Mouse (Mus musculus): ENCODE measurements around the gene Tenm3. TPM values are rescaled to one million over a fixed set of nuclear protein-coding genes. Genes with fewer than 3 reads are reported as not detected.

The Tenm3 gene
- polyA plus RNA-seq, 1 experiment, result 0.28 TPM

DNA sequence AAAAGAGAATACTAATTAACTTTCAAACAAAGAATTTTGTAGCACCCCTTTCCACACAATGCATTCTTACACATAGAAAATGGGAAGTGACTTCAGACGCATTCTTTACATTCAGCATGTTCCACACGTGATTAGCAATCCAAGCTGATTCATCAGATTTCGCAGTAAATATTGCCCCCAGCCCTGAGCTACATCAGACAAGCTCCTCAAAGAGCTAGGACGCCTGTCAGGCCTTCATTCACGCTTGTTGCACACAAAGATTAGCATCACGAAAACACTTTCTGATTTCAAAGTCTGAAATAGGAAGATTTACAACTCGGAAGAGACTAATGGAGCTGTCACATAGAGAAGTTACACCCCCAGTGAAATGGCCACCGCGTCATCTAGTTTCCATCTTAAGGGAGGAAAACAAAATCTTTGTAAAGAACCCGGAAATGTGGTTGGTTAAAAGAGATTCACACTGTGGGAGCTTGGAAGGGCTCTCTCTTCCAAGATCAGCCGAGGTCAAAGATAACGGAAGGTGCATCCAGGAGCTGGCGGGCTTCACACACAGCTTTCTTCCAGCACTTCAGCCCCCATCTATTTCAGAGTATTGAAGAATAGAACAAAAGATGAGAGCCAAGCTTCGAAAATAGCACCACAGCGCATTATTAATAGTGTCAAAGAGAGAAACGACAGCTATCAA, 406.1 kb downstream of the Tenm3 start:
- H3K27ac ChIP-seq (replicated peaks; ENCODE audit: low read depth, low read length), result no peak overlapping the region
- H3K4me1 ChIP-seq (ENCODE audit: control insufficient read depth, insufficient read depth, insufficient read length, low read length), result no peaks in the 10 kb centered on the region

DNA sequence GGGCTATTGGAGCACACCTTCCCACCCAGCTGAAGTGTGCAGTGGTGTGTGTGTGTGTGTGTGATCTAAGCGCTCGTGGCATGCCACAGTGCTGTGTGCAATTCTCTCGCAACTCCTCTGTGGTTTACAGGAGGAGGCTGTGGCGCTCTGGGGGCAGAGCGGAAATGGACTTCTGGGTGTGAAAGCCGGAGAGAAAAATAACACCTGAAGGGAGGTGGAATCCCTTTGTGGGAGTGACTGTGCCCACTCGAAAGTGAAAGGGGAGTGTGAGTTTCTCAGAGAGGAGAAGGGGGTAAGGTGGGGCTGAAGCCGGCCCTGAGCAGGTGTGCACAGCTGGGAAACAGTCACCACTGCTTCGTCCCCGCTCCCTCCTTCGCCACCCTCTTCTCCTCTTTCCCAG, 418.6 kb downstream of the Tenm3 start:
- Histone ChIP-seq H3K4me1 (ENCODE audit: control insufficient read depth, insufficient read depth, insufficient read length, low read length) (no peaks in the 10 kb centered on the region), H3K27ac (replicated peaks; ENCODE audit: low read depth, low read length) (no peak overlapping the region), H3K4me3 (ENCODE audit: insufficient read depth, low read depth, low read length) (no peak overlapping the region)

More for the DNA sequence above, 406.1 kb downstream of the Tenm3 start:
- no peak overlapping the region for H3K4me3 ChIP-seq (ENCODE audit: insufficient read depth, low read depth, low read length)

DNA sequence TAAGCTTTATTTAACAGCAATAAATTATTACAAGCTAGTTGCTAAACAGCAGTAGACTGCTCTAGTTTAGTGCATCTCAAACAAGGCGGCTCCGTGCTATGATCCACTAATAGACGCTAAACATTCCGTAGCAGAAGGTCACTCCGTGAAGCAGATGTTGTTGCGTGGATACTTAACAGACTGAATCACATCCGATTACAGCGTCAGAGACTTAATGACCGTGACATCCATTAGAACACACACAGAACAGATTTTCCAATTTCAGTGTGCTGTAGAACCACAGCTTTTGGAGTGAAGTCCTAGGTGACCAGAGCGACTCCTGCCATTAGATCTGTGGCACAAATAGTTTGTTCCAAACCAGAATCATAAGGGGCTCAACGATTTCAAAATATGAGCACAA, 426.0 kb downstream of the Tenm3 start:
- no peak overlapping the region for H3K4me3 ChIP-seq (ENCODE audit: insufficient read depth, low read depth, low read length)
- no peak overlapping the region for H3K27ac ChIP-seq (replicated peaks; ENCODE audit: low read depth, low read length)
- H3K4me1 ChIP-seq (ENCODE audit: control insufficient read depth, insufficient read depth, insufficient read length, low read length), result no peaks in the 10 kb centered on the region

DNA sequence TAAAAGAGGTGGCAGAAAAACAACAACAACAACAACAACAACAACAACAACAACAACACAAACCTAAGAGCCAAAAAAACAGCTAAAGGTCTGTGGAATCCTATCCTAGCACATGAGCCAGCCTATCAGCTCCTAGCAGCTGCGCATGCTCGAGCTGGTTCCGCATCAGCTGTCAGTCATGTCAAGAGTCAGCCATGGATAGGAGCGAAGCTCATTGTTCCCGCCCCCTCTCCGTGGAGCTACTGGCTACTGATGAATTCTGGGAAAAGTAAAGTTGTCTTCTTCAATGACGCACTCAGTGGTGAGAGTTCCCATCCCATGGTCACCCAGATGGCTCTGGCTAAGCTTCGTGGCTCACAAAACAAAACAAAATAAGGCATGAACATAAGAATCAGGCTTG, 432.8 kb downstream of the Tenm3 start:
- no peak overlapping the region for H3K4me3 ChIP-seq (ENCODE audit: insufficient read depth, low read depth, low read length)
- no peak overlapping the region for H3K27ac ChIP-seq (replicated peaks; ENCODE audit: low read depth, low read length)
- no peaks in the 10 kb centered on the region for H3K4me1 ChIP-seq (ENCODE audit: control insufficient read depth, insufficient read depth, insufficient read length, low read length)

DNA sequence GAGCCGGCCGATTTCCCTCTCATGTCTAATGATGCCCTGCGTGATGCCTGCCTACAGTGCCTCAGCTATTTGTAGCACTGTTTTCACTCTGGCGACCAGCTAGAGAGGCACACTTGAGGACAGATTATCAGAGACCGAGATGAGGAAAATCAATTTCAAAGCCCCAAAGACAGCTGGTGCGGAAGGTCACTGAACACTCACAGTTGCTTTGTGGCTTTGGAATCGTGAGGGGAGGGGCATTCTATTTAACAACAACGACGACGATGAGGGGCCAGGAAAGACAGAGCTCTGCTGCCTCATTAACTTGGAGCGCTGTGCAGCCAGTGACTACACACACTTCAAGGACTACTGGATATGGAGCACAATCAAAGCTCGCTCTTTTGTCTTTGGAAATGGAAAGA, 443.2 kb downstream of the Tenm3 start:
- Histone ChIP-seq H3K27ac (replicated peaks; ENCODE audit: low read depth, low read length) (no peak overlapping the region), H3K4me3 (ENCODE audit: insufficient read depth, low read depth, low read length) (no peak overlapping the region), H3K4me1 (ENCODE audit: control insufficient read depth, insufficient read depth, insufficient read length, low read length) (no peaks in the 10 kb centered on the region)

DNA sequence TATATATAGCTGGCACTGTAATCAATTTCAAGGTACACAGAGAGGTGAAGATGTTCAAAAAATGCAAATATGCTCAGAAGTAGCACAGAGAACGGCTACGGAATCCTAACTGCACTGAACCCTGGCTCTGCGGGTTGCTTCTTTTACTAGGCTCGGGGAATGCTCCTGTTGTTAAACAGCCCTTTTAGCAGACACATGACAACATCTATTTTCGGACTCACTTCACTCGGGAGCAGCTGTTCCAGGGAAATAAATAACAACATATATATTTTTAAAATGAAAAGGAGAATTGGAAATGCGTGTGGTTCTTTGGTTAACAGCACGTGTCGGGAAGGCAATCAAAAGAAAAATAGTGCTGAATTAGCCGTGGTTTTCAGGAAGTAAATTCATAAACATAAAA, 457.9 kb downstream of the Tenm3 start:
- no peak overlapping the region for H3K4me3 ChIP-seq (ENCODE audit: insufficient read depth, low read depth, low read length)
- no peaks in the 10 kb centered on the region for H3K4me1 ChIP-seq (ENCODE audit: control insufficient read depth, insufficient read depth, insufficient read length, low read length)
- no peak overlapping the region for H3K27ac ChIP-seq (replicated peaks; ENCODE audit: low read depth, low read length)

DNA sequence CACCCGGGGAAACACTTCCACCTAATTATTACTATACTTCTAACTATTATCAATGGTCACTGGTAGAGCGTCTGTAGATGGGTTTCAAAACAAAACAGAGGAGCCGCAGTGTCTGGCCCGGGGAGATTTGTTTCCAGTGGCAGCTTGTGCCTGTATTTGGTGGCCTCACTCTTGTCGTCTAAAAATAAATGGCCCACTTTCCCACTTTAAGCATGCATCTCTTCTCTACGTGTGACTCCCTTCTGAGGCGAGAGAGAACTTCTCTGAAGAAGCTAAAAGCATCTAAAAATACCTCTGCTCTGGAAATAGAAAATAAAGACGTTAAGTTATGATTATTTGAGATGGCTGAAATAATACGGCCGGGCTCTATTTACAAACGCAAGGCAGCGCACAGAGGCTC, 463.7 kb downstream of the Tenm3 start:
- Histone ChIP-seq H3K4me3 (ENCODE audit: insufficient read depth, low read depth, low read length) (no peak overlapping the region), H3K4me1 (ENCODE audit: control insufficient read depth, insufficient read depth, insufficient read length, low read length) (no peaks in the 10 kb centered on the region), H3K27ac (replicated peaks; ENCODE audit: low read depth, low read length) (no peak overlapping the region)

DNA sequence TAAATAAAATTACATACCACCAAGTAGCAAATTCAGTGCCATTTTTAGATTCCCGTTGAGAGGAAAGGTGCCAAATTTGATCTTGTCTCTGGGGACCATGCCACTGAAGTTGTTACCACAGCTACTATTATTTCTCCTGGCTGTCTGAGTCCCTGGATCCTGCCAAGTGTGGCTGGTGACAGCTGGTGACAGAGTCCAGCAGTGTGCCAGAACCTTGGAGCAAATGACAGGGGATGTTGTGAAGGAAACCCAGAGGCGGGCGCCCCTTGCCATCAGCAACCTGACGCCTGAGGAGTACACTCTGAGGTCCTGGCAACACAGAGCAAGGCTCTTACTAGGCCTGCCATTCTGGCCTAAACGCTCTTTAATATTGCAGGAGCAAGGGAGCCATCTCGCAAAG, 467.0 kb downstream of the Tenm3 start:
- Histone ChIP-seq H3K27ac (replicated peaks; ENCODE audit: low read depth, low read length) (no peak overlapping the region), H3K4me1 (ENCODE audit: control insufficient read depth, insufficient read depth, insufficient read length, low read length) (no peaks in the 10 kb centered on the region), H3K4me3 (ENCODE audit: insufficient read depth, low read depth, low read length) (no peak overlapping the region)

DNA sequence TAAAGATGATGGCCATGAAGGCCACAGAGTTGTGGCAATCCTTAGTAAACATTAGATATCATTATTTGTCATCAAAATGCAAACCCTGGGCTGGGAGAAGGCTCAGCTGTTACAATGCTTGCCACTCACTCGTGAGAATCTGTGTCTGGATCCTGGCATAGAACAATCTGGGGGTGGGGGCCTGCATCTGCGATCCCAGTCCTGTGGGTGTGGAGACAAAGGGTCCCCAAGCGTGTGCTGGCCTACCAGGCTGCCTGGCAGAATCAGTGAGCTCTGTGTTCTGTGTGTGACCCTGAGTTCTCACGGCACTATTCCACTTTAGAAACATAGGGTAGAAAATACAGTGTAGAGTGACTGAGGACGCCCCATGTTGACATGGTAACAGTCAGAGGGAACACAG, 468.6 kb downstream of the Tenm3 start:
- Histone ChIP-seq H3K4me1 (ENCODE audit: control insufficient read depth, insufficient read depth, insufficient read length, low read length) (no peaks in the 10 kb centered on the region), H3K27ac (replicated peaks; ENCODE audit: low read depth, low read length) (no peak overlapping the region), H3K4me3 (ENCODE audit: insufficient read depth, low read depth, low read length) (no peak overlapping the region)

DNA sequence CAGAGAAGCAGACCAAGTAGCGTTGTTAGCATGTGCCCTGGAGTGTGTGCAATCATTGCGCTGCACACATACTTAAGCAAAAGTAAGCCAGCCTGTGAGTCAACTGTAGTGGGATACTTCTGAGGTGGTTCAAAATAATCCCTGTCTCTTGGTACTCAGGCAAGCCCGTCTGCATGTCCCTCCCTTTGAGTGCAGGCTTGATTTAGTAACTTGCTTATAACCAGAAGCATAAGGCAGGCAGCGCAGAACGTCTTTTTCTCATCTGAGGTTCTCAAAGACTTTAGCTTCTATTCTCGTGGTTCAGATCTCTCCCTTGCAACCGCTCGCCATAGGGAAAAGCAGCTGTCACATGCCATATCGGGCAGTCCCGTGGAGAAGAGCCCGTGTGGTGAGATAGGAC, 470.3 kb downstream of the Tenm3 start:
- no peaks in the 10 kb centered on the region for H3K4me1 ChIP-seq (ENCODE audit: control insufficient read depth, insufficient read depth, insufficient read length, low read length)
- H3K27ac ChIP-seq (replicated peaks; ENCODE audit: low read depth, low read length), result no peak overlapping the region
- no peak overlapping the region for H3K4me3 ChIP-seq (ENCODE audit: insufficient read depth, low read depth, low read length)

DNA sequence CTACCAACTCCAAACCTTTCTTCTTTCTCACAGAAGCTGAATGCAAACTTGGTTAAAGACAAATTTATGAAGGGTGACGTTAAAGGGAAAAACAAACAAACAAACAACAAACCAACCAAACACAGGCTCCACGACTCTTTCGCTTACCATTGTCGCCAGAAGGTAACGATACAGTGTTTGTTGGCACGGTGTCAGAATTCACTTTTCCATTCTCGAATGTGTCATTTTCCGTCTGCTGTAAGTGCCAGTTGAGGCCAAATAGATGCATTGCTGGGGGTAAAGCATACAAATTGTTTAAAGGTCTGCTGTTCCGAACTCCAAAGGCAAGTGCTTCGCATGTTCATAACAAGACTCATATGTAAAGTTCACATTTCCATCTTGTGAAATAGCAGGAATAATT, 476.6 kb downstream of the Tenm3 start:
- H3K4me3 ChIP-seq (ENCODE audit: insufficient read depth, low read depth, low read length), result no peak overlapping the region
- H3K4me1 ChIP-seq (ENCODE audit: control insufficient read depth, insufficient read depth, insufficient read length, low read length), result no peaks in the 10 kb centered on the region
- H3K27ac ChIP-seq (replicated peaks; ENCODE audit: low read depth, low read length), result no peak overlapping the region

DNA sequence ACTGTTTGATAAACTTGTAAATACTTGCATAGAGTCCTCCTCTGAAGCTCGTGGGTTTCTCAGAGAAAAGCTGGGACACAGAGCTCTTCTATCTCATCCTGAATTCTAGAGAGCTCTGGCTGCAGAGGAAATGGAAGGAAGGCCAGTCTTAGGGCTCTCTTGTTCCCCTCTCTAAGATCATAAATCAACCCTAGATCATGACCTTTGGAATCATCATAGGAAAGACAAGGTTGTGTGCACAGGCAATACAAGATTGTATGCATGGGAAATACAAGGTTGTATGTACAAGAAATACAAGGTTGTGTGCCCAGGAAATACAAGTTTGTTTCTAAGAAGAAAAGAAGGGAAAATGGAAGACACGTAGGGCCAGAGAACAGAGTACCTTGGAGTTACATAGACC, 486.9 kb downstream of the Tenm3 start:
- Histone ChIP-seq H3K4me3 (ENCODE audit: insufficient read depth, low read depth, low read length) (no peak overlapping the region), H3K27ac (replicated peaks; ENCODE audit: low read depth, low read length) (no peak overlapping the region), H3K4me1 (ENCODE audit: control insufficient read depth, insufficient read depth, insufficient read length, low read length) (no peaks in the 10 kb centered on the region)

DNA sequence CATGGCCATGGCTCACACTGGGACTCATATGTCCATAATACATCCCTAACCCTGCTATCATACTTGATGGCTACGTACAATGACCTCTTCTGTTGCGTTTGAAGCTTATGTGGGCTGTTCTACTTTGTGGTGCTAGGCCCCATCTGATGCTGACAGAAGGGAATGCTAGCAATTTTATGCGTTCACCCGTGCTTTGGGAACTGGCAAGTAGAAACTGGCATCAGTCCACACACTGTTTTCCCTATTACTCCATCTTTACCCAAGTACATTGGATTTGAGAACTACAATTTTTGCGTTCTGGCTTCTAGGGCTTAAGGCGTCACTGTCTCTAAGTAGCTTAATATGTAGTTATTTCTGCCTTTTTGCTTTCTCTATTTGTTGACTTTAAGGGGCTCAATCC, 490.3 kb downstream of the Tenm3 start:
- H3K4me1 ChIP-seq (ENCODE audit: control insufficient read depth, insufficient read depth, insufficient read length, low read length), result no peaks in the 10 kb centered on the region
- H3K27ac ChIP-seq (replicated peaks; ENCODE audit: low read depth, low read length), result no peak overlapping the region
- H3K4me3 ChIP-seq (ENCODE audit: insufficient read depth, low read depth, low read length), result no peak overlapping the region

DNA sequence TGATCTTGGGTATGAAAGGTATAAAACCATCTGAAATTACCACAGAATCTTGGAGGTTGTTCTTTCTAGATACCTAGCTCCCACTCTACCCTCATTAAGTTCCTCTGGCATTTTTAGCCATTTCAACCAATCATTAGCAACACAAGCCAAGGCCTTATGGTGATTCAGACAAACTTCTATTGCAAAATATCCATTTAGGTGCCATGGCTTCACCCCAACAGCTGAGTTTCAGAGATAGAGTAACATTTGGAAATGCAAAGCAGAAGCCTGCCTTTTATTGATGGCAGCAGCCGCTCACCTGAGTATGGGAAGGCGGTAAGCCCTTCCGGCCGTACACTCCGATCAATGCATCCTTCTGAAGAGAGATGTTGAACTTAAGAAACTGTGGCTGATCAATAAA, 494.9 kb downstream of the Tenm3 start:
- Histone ChIP-seq H3K27ac (replicated peaks; ENCODE audit: low read depth, low read length) (no peak overlapping the region), H3K4me1 (ENCODE audit: control insufficient read depth, insufficient read depth, insufficient read length, low read length) (no peaks in the 10 kb centered on the region), H3K4me3 (ENCODE audit: insufficient read depth, low read depth, low read length) (no peak overlapping the region)

DNA sequence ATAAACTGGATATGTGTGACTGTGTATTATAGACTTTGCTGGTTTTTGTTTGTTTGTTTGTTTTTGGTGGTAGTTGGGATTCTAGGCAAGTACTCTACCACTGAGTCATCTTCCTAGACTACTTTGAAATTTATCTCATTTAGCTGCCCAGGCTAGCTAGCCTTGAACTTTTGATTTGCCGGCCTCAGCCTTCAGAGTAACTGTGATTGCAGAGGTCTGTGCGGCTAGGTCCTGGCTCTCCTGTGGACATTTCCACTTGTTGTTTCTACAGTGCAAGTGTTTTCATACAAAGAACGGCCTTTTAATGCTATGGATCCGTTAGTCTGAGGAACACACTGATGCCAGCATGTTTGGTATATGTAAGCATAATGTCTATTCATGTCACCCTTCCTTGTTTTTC, 495.4 kb downstream of the Tenm3 start:
- Histone ChIP-seq H3K4me3 (ENCODE audit: insufficient read depth, low read depth, low read length) (no peak overlapping the region), H3K27ac (replicated peaks; ENCODE audit: low read depth, low read length) (no peak overlapping the region), H3K4me1 (ENCODE audit: control insufficient read depth, insufficient read depth, insufficient read length, low read length) (no peaks in the 10 kb centered on the region)

DNA sequence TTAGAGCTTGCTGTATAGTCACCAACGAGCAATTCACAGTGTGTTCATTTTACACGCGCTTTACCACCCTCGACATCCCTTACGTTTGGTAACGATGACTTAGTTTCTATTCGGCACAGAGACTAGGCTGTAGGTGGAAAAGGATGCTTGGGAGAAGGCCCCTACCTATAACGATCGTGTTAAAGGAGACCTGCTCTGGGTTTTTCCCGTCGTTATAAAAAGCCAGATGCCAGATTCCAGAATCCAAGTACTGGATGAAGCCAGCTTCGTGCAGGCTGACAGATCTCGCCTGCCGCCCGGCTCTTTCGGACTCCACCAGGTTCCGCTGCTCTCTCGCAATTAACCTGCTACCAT, 500.7 kb downstream of the Tenm3 start:
- Histone ChIP-seq H3K4me3 (ENCODE audit: insufficient read depth, low read depth, low read length) (no peak overlapping the region), H3K4me1 (ENCODE audit: control insufficient read depth, insufficient read depth, insufficient read length, low read length) (no peaks in the 10 kb centered on the region), H3K27ac (replicated peaks; ENCODE audit: low read depth, low read length) (no peak overlapping the region)

Data from brown adipose tissue, adult 24 weeks (tissue).